Mouse (Mus musculus): Measurements from ENCODE around the gene Gps1.
"Not testable (repeated sequence)": the region's sequence is repeated elsewhere in the genome, so short reads cannot be mapped to it uniquely, and the experiment has no call there.

The Gps1 gene

DNA sequence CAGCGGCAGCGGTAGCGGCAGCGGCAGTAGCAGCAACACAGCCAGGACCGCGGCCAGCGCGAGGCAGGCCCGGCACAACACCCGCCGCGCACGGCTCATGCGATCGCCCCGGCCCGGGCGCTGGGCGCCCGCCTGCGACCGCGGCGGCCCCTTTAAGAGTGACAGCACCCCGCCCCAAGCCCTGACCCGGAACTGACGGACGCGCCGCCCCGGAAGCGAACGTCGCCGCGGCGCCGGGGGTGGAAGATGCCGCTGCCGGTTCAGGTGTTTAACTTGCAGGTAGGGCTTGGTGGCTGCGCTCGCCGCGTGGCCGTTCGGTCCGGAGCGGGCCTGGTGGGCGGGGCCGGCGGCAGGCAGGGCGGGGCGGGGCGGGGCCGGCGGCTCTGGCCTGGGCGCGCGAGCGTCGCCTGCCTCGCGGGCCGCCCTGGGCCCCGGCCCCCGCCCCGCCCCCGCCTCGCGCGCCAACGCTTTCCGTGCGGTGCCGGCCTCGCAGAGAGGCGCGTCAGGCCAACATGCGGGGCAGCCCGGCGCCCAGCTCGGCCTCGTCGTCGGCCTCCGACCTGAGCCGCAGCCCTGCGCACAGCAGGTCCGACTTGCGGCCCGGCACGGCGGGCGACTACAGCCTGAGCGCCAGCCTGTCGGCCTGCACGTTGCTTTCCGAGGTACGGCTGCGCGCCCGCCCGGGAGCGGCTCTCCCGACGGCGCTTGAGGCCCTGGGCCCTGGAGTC is at the start of gene Gps1, which contains the start of gene Rfng:
TSS of gene Gps1 (plus strand) at position 209 of the 728 bp plus-strand sequence.
TSS of gene Rfng (minus strand) at position 144 of the 728 bp plus-strand sequence.
- DNase-seq (ENCODE audit: low read depth), result peak; percentile 81

DNA sequence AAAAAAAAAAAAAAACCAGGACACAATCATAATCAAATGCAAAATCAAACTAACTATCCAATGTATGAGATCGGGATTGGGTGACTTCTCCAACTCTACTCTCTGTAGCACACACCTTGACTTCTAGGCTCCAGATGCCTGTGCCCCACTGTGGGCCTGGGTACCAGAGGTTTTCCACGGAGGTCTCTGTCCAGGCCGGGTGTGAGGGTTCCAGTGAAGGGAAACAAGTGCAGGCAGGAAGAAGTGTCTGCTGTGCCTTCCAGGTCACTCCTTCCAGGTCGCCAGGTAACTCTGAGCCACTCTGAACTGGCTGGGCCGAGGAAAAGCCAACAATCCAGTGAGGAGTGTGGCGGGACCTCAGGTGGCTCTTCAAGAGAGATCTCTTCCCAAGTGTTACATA is 47.6 kb upstream of the Gps1 start:
- DNase-seq (ENCODE audit: low read depth), result no peak

DNA sequence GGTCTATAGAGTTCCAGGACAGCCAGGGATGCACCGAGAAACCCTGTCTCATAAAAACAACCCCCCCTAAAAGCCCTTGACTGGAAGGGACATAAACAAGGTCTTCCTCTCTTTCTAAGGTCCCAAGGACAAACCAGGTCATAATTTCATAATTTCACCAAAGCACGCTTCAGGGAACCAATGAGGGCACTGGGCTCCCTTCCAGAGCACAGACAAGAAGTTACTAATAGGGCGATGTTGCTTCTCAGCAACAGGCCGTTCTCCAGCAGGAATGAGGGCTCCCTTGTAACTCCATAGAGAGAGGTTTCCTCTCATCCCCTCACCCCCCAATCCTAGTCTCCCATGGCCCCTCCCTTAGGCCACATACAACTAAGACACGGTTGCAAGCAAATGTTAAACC is 43.1 kb upstream of the Gps1 start:
- DNase-seq (ENCODE audit: low read depth), result no peak

DNA sequence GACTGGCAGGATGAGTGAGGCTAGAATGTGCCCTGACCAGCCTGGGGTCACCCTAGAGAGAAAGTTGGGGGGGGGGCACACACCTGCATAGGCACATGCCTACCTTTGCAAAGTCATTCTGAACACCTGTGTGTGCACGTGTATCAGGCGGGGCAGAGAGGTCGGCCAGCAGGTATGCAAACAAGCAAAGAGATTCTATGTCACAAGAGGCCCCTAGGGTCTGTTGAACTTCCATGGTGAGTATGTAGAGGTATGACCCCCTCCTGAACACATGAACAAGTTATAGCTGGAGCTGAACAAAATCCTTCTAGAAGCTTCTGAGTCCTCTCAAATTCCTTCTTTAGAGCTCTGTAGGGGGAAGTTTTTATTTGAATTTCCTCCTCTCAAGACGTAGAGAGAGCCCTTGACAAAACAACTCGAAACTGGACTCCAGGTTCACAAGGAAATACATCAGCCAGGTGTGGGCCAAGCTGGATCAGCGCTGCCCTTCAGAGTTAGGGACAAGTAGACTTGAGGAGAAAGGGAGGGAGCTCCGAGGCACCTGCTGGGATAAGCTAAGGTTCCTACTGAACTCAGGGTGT is 39.9 kb upstream of the Gps1 start:
- DNase-seq (ENCODE audit: low read depth), result no peak

DNA sequence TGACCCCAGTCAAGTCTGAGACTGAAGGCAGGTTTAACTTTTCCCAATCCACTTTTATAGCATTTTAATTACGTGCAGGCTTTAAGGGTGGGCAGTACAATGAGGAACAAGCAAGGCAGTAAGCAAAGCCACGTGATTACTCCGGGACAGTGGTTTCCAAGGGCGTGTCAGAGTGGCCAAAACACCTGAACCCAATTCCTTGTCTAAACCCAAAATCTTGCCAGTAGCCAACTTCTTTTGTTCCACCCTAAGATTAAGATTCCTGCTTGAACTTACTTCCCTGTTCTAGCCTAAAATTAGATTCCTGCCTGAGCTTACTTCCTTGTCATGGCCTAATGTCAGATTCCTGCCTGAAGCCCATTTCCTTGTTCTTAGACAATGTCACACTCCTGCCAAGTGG is 36.1 kb upstream of the Gps1 start:
- DNase-seq (ENCODE audit: low read depth), result no peak

DNA sequence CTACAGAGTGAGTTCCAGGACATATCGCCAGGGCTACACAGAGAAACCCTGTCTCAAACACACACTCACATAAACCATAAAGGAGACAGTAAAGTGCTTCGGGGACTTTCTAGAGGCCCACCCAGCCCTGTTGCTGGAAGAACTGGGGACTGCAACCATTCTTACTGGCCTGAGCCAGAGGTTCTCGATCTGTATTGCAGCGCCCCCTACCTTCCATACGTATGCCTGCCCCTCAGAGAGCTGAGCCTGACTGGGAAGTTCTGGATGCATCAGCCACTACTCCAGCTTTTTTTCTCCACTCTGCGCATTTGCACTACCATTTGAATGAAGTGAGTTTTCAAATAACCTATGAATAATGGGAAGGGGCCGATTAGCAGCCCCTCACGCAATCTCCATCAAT is 34.6 kb upstream of the Gps1 start:
- peak; percentile 45 for DNase-seq (ENCODE audit: low read depth)

DNA sequence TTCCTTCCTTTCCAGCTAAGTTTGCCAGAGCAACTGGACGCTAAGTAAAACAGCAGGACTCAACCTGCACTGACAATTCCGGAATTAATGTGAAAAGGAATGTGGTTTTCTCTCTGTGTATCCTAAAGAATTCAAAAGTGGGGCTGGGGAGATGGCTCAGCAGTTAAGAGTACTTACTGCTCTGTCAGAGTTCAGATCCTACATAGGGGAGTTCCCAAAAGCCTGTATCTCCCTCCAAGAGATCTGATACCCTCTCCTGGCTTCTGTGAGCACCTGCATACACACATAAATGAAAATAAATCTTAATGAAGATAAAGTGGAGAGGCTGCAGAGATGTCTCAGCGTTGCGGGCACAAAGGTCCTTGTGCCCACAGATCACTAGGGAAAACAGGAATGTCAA is 32.5 kb upstream of the Gps1 start:
- no peak for DNase-seq (ENCODE audit: low read depth)

DNA sequence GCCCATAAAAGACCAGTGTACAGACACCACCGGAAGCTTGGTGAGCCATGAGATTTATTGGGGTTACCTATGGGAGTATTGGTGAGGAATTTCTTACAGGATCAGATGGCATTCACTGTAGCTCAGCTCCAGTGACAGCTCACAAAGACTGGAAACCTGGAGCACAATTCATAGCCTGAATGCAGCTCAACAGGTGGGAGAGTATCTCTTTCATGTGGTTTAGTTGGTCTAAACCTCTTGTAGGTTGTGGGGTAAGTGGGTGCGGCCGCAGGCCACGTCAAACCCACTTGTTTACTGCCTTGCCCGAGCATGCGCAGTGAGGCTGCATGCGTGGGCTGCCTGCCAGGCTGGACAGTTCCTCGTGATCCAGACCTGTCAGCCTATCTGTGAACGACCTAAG is 23.8 kb upstream of the Gps1 start:
- no peak for DNase-seq (ENCODE audit: low read depth)

DNA sequence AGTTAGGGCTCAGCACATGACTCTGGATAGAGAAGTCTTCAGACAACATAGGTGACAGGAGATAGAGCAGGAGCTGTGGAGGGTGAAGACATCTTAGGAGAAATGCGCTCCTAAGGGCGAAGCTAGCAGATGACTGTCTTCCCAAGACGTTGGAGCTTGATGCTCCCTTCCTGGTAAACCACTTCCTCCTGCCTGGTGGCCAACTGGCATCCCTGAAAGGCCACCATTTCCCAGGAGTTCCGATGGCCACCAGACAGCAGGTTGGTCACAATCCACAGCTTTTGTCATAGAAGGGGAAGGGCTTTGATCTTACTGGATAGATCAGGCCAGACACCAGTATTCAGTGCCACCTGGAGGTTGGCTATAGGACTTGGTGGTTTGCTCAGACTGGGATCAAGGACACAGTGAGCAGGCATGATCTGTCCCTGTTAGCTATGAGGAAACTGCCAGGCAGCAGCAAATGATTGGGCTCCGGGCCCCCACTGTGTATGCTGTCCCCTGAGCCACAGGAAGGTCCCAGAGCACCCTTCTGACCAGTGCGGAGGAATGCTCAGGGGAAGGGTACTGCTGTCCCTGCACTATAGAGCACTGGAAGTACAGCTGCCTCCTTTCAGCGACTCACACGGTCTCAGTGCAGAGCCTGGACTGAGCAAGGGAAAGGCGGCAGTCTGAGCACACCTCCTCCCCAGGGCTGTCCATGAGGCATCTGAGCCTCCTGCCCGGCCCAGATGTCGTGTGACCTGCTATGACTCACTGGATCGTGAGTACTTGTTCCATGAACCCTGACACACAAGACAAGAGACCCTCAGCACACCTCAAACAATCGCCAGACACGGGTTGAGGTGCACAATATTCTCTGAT is 22.0 kb upstream of the Gps1 start:
- DNase-seq (ENCODE audit: low read depth), result peak; percentile 52

DNA sequence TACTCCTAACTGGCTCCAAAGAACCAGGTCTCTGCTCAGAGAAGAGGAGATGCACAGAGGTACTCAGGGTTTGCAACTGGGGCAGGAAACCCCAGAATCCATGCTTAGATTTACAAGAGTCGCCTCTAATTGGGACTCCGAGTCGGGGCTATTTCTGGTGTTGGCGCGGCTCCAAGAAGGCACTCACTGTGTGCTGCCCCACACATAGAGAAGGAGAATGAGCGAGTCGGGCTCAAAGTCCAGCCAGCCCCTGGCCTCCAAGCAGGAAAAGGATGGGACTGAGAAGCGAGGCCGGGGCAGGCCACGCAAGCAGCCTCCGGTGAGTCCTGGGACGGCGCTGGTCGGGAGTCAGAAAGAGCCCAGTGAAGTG is 21.4 kb upstream of the Gps1 start, which contains the start of gene Hmga1b:
TSS of gene Hmga1b (plus strand) at position 123 of the 370 bp plus-strand sequence.
- peak; percentile 23 for DNase-seq (ENCODE audit: low read depth)

DNA sequence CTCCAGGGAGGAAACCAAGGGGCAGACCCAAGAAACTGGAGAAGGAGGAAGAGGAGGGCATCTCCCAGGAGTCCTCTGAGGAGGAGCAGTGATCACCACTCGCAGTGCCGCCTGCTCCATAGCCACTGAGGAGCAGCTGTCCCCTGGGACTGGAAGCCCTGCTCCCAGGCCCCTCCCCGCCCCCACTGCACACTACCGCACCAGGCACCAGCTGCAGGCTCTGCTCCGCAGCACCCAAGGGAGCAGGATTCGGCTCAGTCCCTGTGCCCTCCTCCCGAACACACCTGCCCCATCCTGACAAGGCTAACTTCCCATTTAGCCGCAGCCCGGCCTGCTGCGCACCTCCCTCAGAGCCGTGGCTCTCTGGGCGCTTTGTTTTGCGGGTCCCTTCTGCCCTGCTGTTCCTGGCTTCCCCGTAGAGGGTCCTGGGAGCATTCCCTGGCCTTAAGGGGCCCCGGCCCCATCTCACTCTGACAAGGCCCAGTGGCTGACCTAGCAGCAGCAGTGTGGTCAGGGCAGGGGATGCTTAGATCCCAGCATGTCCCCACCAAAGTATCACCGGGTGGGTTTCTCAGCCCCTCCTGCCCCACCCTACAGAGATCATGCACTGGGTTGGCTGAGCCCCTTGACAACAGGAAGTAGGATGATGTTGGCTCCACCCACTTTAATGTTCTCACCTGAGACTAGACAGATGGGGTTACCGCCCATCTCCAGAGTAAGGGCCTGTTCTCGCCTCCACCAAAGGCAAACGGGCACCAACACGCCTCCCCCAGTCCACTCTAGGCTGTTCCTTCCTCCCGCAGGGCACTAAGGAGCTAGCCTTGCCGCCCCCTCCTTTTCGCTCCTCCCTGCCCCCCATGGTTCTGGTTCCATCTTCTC is 20.7 kb upstream of the Gps1 start:
- not testable (repeated sequence) for DNase-seq (ENCODE audit: low read depth)

DNA sequence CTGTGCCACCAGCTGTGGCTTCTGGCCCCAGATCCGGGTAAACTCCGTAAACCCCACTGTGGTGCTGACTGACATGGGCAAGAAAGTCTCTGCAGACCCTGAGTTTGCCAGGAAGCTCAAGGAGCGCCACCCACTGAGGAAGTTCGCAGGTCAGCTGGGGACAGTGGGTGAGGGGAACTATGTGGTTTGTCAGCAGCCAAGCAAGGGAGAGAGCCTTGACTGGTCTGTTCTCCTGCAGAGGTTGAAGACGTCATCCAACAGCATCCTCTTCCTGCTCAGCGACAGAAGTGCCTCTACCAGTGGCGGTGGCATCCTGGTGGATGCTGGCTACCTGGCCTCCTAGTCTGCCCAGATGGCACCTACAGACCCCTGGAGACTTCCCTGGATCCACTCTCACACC is 17.0 kb upstream of the Gps1 start:
- DNase-seq (ENCODE audit: low read depth), result not testable (repeated sequence)

DNA sequence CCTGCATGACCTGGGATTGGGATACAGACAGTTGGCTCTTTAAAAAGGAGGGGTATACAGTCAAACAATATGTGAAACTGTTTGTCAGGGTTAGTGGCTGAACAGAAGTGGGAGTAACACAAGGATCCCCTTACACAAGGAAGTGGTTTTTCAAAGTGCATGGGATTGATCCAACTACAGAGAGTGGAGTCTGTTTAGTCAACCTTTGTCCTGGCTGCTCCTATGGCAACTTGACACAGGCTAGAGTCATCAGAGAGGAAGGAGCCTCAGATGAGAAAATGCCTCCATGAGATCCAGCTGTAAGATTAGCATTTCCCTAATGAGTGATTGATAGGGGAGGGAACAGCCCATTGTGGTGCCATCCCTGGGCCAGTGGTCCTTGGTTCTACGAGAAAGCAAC is 15.9 kb upstream of the Gps1 start:
- DNase-seq (ENCODE audit: low read depth), result no peak

DNA sequence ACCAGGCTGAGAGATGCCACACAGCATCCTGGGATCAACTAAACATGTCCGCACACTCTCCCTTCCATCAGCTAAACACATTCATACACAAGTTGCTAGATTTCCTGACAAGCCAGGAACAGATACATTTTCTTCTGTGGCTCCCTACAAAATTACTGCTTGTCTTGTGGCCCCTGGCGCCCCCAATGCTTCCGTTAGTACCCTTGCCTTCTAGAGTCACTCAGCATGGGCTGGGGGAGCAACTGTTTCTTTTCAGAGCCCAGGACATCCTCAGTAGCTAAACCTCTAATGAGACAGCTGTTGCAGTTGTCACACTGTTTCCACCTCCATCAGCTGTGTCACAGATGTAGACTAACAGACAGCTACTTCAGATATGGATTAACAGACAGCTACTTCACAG is 11.3 kb upstream of the Gps1 start:
- DNase-seq (ENCODE audit: low read depth), result no peak

DNA sequence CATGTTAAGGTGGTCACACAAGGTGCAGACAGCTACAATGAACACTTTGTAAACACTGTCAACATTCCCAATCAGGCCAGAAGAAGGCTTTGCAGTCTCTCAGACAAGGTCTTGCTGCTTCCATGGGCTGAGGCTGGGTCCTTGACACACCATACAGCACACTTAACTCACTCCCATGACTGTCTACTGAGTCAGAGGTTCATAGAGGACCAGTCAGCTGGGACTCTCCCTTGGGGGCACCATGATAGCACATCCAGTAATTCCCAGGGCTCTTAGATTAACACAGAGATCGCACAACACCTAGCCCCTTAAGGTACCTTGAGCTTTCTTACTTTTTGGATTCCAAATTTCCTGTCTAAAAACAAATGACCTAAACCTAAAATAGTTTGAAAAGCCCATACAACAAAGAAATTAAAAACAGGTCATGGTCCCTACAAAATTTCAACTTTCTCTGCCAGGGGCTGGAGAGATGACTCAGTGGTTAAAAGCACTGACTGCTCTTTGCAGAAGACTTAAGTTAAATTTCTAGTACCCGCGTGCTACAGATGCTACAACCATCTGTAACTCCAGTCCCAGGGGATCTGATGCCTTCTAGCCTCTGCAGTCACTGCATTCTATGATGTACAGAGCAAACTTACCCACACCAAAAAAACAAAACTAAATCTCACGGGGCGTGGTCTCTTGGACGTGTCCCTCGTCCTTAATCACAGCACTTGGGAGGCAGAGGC is 10.4 kb upstream of the Gps1 start:
- DNase-seq (ENCODE audit: low read depth), result peak; percentile 53

DNA sequence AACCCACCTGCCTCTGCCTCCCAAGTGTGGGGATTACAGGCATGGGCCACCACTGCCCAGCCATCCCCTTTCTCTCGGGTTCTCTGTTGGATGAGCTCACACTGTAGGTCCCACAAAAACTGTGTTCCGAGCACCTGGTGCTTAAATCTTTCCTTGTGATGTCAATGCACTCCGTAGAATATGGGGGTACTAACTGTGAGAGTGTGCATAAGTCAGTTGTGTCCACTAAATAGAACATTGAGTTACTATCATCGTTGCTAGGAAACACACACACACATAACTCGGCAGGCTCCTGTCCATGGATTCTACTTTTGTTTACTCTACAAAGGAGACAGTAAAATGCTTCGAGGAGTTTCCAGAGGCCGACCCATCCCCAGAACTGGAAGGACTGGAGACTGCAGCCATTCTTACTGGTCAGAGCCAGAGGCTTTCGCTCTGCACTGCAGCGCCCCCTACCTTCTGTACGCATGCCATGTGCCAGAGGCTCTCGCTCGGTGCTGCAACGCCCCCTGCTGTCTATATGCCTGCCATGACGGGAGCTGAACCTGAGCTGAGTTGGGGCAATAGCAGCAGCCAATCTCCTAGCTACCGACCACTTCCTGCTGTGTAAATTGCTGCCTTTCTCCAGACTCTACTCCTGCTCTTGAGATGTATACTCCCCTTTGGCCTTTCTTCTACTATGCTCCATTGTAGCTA is 8.2 kb upstream of the Gps1 start:
- DNase-seq (ENCODE audit: low read depth), result peak; percentile 97

DNA sequence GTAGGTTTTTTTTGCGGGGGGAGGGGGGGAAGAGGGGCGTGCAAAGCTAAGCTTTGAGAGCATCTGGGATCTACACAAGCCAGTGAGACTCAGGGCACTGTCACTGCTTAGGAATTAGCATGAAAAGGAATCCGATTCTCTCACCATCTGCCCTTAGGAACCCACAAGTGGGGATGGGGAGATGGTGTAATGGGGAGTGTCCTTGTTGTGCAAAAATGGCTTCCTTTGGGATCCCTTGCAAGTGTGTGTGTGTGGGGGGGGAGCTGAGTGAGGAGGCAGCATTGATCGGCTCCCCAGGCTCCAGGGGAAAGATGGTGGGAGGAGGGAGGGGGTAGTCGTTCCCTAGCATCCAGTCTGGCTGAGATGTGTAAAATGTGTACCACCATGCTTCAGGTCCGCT is 6.9 kb upstream of the Gps1 start:
- no peak for DNase-seq (ENCODE audit: low read depth)

DNA sequence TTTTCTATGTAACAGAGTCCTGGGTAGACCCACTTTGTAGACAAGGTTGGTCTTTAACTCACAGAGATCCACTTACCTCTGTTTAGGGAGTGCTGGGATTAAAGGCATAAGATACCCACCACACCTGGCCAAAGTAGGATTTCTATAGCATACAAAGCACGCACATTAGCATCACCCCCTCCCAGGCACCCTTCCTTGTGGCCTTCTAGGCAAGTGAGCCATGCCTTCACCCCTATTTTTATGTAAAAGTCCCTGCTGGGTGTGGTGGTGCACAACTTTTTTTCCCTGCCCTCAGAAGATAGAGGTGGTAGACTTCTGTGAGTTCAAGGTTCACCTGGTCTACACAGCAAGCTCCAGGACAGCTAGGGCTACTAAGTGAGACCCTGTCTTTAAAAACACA is 4.2 kb upstream of the Gps1 start:
- DNase-seq (ENCODE audit: low read depth), result no peak

DNA sequence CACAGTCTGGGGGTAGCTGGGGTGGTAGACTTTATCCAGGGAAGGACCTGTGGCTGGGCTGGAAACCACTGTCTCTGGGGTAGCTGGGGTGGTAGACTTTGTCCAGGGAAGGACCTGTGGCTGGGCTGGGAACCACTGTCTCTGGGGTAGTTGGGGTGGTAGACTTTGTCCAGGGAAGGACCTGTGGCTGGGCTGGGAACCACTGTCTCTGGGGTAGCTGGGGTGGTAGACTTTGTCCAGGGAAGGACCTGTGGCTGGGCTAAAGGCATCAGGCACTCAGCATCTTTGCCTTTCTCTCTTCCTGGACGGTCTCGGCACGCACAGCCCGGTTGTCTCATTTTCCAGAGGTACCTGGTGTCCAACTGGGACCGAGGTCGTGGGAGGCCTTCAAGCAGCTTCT is 2.7 kb upstream of the Gps1 start:
- not testable (repeated sequence) for DNase-seq (ENCODE audit: low read depth)

DNA sequence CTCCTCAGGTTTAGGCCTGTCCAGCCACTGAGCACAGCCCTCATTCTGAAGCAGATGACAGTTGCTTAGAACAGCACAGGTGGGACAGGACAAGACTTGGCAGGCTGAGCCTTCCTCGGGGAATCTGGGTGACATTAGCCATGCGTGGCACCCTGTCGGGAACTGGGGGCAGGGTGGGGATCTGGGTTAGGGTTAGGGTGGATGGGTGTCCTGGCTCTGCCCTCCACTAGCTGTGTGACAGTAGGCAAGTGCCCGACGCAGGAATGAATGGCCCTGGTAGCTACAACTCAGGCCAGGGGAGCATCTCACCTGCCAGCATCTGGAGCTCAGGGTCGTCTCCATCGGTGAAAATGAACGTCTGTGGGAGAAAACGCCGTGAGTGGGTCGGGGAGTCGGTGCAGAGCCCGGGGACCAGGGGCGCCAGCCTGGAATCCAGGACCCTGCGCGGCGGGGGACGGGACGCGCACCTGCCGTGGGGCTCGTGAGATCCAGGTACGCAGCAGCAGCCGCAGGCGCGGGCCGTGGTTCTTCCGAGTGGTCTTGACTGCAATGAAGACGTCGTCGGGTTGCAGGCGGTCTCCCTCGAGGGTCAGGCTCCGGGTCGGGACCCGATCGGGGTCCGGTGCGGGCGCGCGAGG is 527 bp upstream of the Gps1 start:
- no peak for DNase-seq (ENCODE audit: low read depth)

Data from NIH3T3 (cell line).